Mouse (Mus musculus): ENCODE measurements around the gene Mapk10. TPM values are rescaled to one million over a fixed set of nuclear protein-coding genes. Genes with fewer than 3 reads are reported as not detected.

Gene Mapk10
- total RNA-seq (2021), result 100 to 1,000 TPM; 466 to 482 TPM

GRCm38 (mm10) chr5:103211101-103211848, at the start of gene Mapk10:
Mapk10 (minus strand) TSS chr5:103211334.
- intact Hi-C loops (cut with DNase I), result loop anchor here (2.0 to 5.0 kb wide), 4 partner anchors 36 to 126 kb away; no protein-coding TSS in a partner anchor
- DNase-seq (ENCODE audit: low spot score in 2 of 2), result peak; percentile 86 to 98

GRCm38 (mm10) chr5:103256144-103256543, 45.0 kb upstream of the Mapk10 start:
- DNase-seq (ENCODE audit: low spot score in 2 of 2), result peak in 1 of 2 experiments; percentile 44
- intact Hi-C loops (cut with DNase I), result no loop called here

- intact Hi-C loops (cut with DNase I), result no loop called here
- DNase-seq (ENCODE audit: low spot score in 2 of 2), result no peak
These were observed 31.3 kb upstream of the Mapk10 start for GRCm38 (mm10) chr5:103242430-103242829.

- no peak for DNase-seq (ENCODE audit: low spot score in 2 of 2)
- intact Hi-C loops (cut with DNase I), result no loop called here
These were observed 20.7 kb upstream of the Mapk10 start for GRCm38 (mm10) chr5:103231822-103232221.

GRCm38 (mm10) chr5:103230334-103230733, 19.2 kb upstream of the Mapk10 start:
- intact Hi-C loops (cut with DNase I), result no loop called here
- no peak for DNase-seq (ENCODE audit: low spot score in 2 of 2)

- intact Hi-C loops (cut with DNase I), result no loop called here
These were observed 18.2 kb upstream of the Mapk10 start for GRCm38 (mm10) chr5:103229321-103229720.

GRCm38 (mm10) chr5:103221997-103222396, 10.9 kb upstream of the Mapk10 start:
- intact Hi-C loops (cut with DNase I), result no loop called here
- no peak for DNase-seq (ENCODE audit: low spot score in 2 of 2)

More at GRCm38 (mm10) chr5:103229321-103229720, 18.2 kb upstream of the Mapk10 start:
- DNase-seq (ENCODE audit: low spot score in 2 of 2), result peak in 1 of 2 experiments; percentile 74

GRCm38 (mm10) chr5:103210644-103211043, 490 bp downstream of the Mapk10 start:
- intact Hi-C loops (cut with DNase I), result loop anchor here (2.0 to 5.0 kb wide), 4 partner anchors 36 to 127 kb away; no protein-coding TSS in a partner anchor
- peak in 1 of 2 experiments; percentile 37 for DNase-seq (ENCODE audit: low spot score in 2 of 2)

GRCm38 (mm10) chr5:103210018-103210417, 1.1 kb downstream of the Mapk10 start:
- intact Hi-C loops (cut with DNase I), result loop anchor here (2.0 to 5.0 kb wide), 4 partner anchors 35 to 127 kb away; no protein-coding TSS in a partner anchor

GRCm38 (mm10) chr5:103209486-103209885, 1.6 kb downstream of the Mapk10 start:
- peak; percentile 34 to 38 for DNase-seq (ENCODE audit: low spot score in 2 of 2)
- intact Hi-C loops (cut with DNase I), result loop anchor here (5.0 kb wide), 2 partner anchors 117 to 187 kb away; no protein-coding TSS in a partner anchor

More at GRCm38 (mm10) chr5:103210018-103210417, 1.1 kb downstream of the Mapk10 start:
- DNase-seq (ENCODE audit: low spot score in 2 of 2), result peak; percentile 32 to 59

- DNase-seq (ENCODE audit: low spot score in 2 of 2), result peak in 1 of 2 experiments; percentile 44
- intact Hi-C loops (cut with DNase I), result loop anchor here (5.0 kb wide), 2 partner anchors 117 to 187 kb away; no protein-coding TSS in a partner anchor
These were observed 2.3 kb downstream of the Mapk10 start for GRCm38 (mm10) chr5:103208869-103209268.

- peak; percentile 48 to 76 for DNase-seq (ENCODE audit: low spot score in 2 of 2)
- intact Hi-C loops (cut with DNase I), result loop anchor here (5.0 kb wide), 2 partner anchors 116 to 186 kb away; no protein-coding TSS in a partner anchor
These were observed 3.1 kb downstream of the Mapk10 start for GRCm38 (mm10) chr5:103208021-103208511.

- intact Hi-C loops (cut with DNase I), result no loop called here
- peak in 1 of 2 experiments; percentile 55 for DNase-seq (ENCODE audit: low spot score in 2 of 2)
These were observed 13.3 kb downstream of the Mapk10 start for GRCm38 (mm10) chr5:103197796-103198325.

GRCm38 (mm10) chr5:103194549-103194948, 16.6 kb downstream of the Mapk10 start:
- intact Hi-C loops (cut with DNase I), result loop anchor here (1.0 kb wide), 1 partner anchor 27 kb away; no protein-coding TSS in a partner anchor

GRCm38 (mm10) chr5:103193700-103194099, 17.4 kb downstream of the Mapk10 start:
- intact Hi-C loops (cut with DNase I), result loop anchor here (1.0 kb wide), 1 partner anchor 26 kb away; no protein-coding TSS in a partner anchor
- no peak for DNase-seq (ENCODE audit: low spot score in 2 of 2)

More at GRCm38 (mm10) chr5:103194549-103194948, 16.6 kb downstream of the Mapk10 start:
- DNase-seq (ENCODE audit: low spot score in 2 of 2), result peak in 1 of 2 experiments; percentile 66

GRCm38 (mm10) chr5:103191577-103191976, 19.6 kb downstream of the Mapk10 start:
- no peak for DNase-seq (ENCODE audit: low spot score in 2 of 2)
- intact Hi-C loops (cut with DNase I), result no loop called here

- intact Hi-C loops (cut with DNase I), result no loop called here
- peak in 1 of 2 experiments; percentile 82 for DNase-seq (ENCODE audit: low spot score in 2 of 2)
These were observed 26.9 kb downstream of the Mapk10 start for GRCm38 (mm10) chr5:103184256-103184655.

GRCm38 (mm10) chr5:103181622-103182021, 29.5 kb downstream of the Mapk10 start:
- DNase-seq (ENCODE audit: low spot score in 2 of 2), result no peak
- intact Hi-C loops (cut with DNase I), result no loop called here

GRCm38 (mm10) chr5:103177010-103177409, 34.1 kb downstream of the Mapk10 start:
- intact Hi-C loops (cut with DNase I), result no loop called here
- DNase-seq (ENCODE audit: low spot score in 2 of 2), result peak in 1 of 2 experiments; percentile 58

- intact Hi-C loops (cut with DNase I), result loop anchor here (2.0 kb wide), 1 partner anchor 35 kb away; the partner anchor contains the start of gene Mapk10
- DNase-seq (ENCODE audit: low spot score in 2 of 2), result no peak
These were observed 35.1 kb downstream of the Mapk10 start for GRCm38 (mm10) chr5:103175989-103176388.
